Mouse (Mus musculus) T-helper 2 cell (primary cell): ENCODE measurements at regions not wholly inside any gene's neighbourhood (a gene's known extent, or its start where the extent isn't known, plus 50 kb on each side); places are given as distances from the start of the nearest gene placed in this dataset.
"Not testable (repeated sequence)": the region's sequence is repeated elsewhere in the genome, so short reads cannot be mapped to it uniquely, and the experiment has no call there.

Experiments
- in situ Hi-C: fragments of 300-600 bp; cut with MboI, MseI; formaldehyde crosslinking; loops from one replicate; pipeline ENCODE4 v1.15.1; 2025; ENCODE audit warnings: high pct_unique_total_duplicates

- in situ Hi-C loops: no loop called here
These were observed 169.1 kb upstream of the Col8a1 start for GRCm38 (mm10) chr16:57923447-57924129.

- in situ Hi-C loops: no loop called here
These were observed 169.6 kb upstream of the Col8a1 start for GRCm38 (mm10) chr16:57924130-57924495.

- in situ Hi-C loops: no loop called here
These were observed 173.3 kb upstream of the Col8a1 start for GRCm38 (mm10) chr16:57927816-57928215.

- in situ Hi-C loops: no loop called here
These were observed 173.8 kb upstream of the Col8a1 start for GRCm38 (mm10) chr16:57928301-57928700.

GRCm38 (mm10) chr16:57929151-57929764 lies 174.7 kb upstream of the Col8a1 start:
- in situ Hi-C loops: no loop called here

- in situ Hi-C loops: no loop called here
These were observed 190.9 kb upstream of the Col8a1 start for GRCm38 (mm10) chr16:57945404-57945803.

- in situ Hi-C loops: no loop called here
These were observed 192.8 kb upstream of the Col8a1 start for GRCm38 (mm10) chr16:57947309-57947708.

- in situ Hi-C loops: no loop called here
These were observed 195.1 kb upstream of the Col8a1 start for GRCm38 (mm10) chr16:57949680-57950079.

- in situ Hi-C loops: no loop called here
These were observed 216.4 kb upstream of the Col8a1 start for GRCm38 (mm10) chr16:57970956-57971355.

GRCm38 (mm10) chr16:57984111-57984510 lies 229.6 kb upstream of the Col8a1 start:
- in situ Hi-C loops: no loop called here

GRCm38 (mm10) chr16:58005740-58006139 lies 251.2 kb upstream of the Col8a1 start:
- in situ Hi-C loops: loop anchor here (10.0 kb wide), 1 partner anchor 569 kb away; no protein-coding TSS in a partner anchor

GRCm38 (mm10) chr16:58013557-58013956 lies 259.0 kb upstream of the Col8a1 start:
- in situ Hi-C loops: no loop called here

GRCm38 (mm10) chr16:58027525-58027924 lies 273.0 kb upstream of the Col8a1 start:
- in situ Hi-C loops: no loop called here

GRCm38 (mm10) chr16:58028541-58028940 lies 274.0 kb upstream of the Col8a1 start:
- in situ Hi-C loops: not testable (repeated sequence)

GRCm38 (mm10) chr16:58029674-58030073 lies 275.1 kb upstream of the Col8a1 start:
- in situ Hi-C loops: no loop called here

- in situ Hi-C loops: no loop called here
These were observed 314.2 kb upstream of the Col8a1 start for GRCm38 (mm10) chr16:58068654-58069271.

GRCm38 (mm10) chr16:58072441-58072840 lies 317.9 kb upstream of the Col8a1 start:
- in situ Hi-C loops: no loop called here

- in situ Hi-C loops: loop anchor here (10.0 kb wide), 1 partner anchor 904 kb away; no protein-coding TSS in a partner anchor
These were observed 307.9 kb upstream of the Dcbld2 start for GRCm38 (mm10) chr16:58100351-58100750.

- in situ Hi-C loops: no loop called here
These were observed 297.8 kb upstream of the Dcbld2 start for GRCm38 (mm10) chr16:58110452-58110851.

- in situ Hi-C loops: no loop called here
These were observed 282.2 kb upstream of the Dcbld2 start for GRCm38 (mm10) chr16:58126086-58126485.

GRCm38 (mm10) chr16:58136144-58136905 lies 271.9 kb upstream of the Dcbld2 start:
- in situ Hi-C loops: no loop called here

GRCm38 (mm10) chr16:58136979-58137378 lies 271.3 kb upstream of the Dcbld2 start:
- in situ Hi-C loops: no loop called here
